ENCODE assay signal across 8 mouse cellular contexts in genomic region chr7:105554212-105554942, GRCm38 (mm10). TPM values are rescaled to one million over a fixed set of nuclear protein-coding genes. Genes with fewer than 3 reads are reported as not detected.
A peak's percentile ranks its signal among the peaks of the same experiment; 100 is the strongest.
DNase-seq lines count a peak whose midpoint lies in the region; ATAC-seq lines count a peak whose summit lies in the region.

TSS of gene Smpd1 (plus strand) at chr7:105554360.

- H3K36me3 ChIP-seq in hindbrain, embryonic 10.5 days, result peaks cover 30% of the 10 kb centered on the region

- peak within 1 kb of the TSS; percentile 76 for H3K4me3 ChIP-seq in hindbrain, embryonic 10.5 days

- no peaks in the 10 kb centered on the region for H3K9me3 ChIP-seq in hindbrain, embryonic 10.5 days

- ATAC-seq in frontal cortex, adult (ENCODE audit: low TSS enrichment), result peak; percentile 83

- peak; percentile 90 for DNase-seq in MEL-GATA-1-ER (ENCODE audit: extremely low read depth, low read depth)
- DNase-seq in cerebellum, adult 8-10 months, result peak; percentile 92
- DNase-seq in hindbrain, embryonic 10.5 days (ENCODE audit: low spot score), result peak; percentile 87
- peak; percentile 81 to 89 for DNase-seq in layer of hippocampus, postnatal 10 days (ENCODE audit: low spot score in 2 of 2)
- peak; percentile 95 for DNase-seq in lung, postnatal 10 days
- peak; percentile 85 for DNase-seq in ovary, postnatal 36 days (ENCODE audit: low spot score)
- DNase-seq in thymus, postnatal 25 days, result peak; percentile 89

- peak within 1 kb of the TSS; percentile 90 for H3K27ac ChIP-seq in hindbrain, embryonic 10.5 days

- 4% methylated on average over 26 of the region's 26 CpGs for WGBS in hindbrain, embryonic 10.5 days

- H3K27me3 ChIP-seq in hindbrain, embryonic 10.5 days (ENCODE audit: insufficient read depth, poor library complexity, severe bottlenecking), result no peaks in the 10 kb centered on the region

- peaks cover 29% of the 10 kb centered on the region for H3K4me1 ChIP-seq in hindbrain, embryonic 10.5 days (replicated peaks)

RNA-seq across cellular contexts. Expression of gene Smpd1, which starts in this region (rescaled TPM):
- polyA plus RNA-seq in hindbrain, embryonic 10.5 days (2016; fragmentation: Nextera tagmentation; extraction: Ambion mirVana), result 36.8 and 52.4 TPM in 2 replicates
- 10 to 100 TPM; 87.0 to 89.8 TPM for total RNA-seq in layer of hippocampus, postnatal 10 days (2021)

Comparison
In these comparisons a context has a peak if more than half of its experiments do, and no peak if none do; other contexts are left out.
1. Peak in every context shown above with its lines: DNase-seq, ATAC-seq, H3K4me3 ChIP-seq and H3K27ac ChIP-seq.